Mouse (Mus musculus): ENCODE measurements around the gene 2010300C02Rik.
"Not testable (repeated sequence)": the region's sequence is repeated elsewhere in the genome, so short reads cannot be mapped to it uniquely, and the experiment has no call there.

Gene 2010300C02Rik

DNA sequence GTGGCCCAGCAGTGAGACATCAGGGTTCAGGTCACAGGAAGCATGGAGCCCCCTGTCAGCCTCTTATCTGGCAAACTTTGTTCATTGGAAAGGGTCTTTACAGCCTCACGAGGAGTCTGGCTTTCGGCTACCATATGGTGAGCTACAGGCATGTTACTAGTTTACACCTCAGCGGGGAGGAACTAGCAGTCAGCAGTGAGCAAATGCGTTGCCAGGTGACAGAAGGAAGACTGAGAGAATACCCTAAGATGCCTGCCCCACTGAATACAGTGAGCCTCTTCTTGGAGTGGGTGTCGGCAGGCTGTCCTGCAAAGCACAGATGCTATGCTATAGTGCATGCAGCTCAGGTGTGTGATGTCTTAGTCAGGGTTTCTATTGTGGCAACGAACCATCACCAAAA is 91.1 kb downstream of the 2010300C02Rik start:
- DNase-seq (ENCODE audit: low spot score in 2 of 2) = no peak

DNA sequence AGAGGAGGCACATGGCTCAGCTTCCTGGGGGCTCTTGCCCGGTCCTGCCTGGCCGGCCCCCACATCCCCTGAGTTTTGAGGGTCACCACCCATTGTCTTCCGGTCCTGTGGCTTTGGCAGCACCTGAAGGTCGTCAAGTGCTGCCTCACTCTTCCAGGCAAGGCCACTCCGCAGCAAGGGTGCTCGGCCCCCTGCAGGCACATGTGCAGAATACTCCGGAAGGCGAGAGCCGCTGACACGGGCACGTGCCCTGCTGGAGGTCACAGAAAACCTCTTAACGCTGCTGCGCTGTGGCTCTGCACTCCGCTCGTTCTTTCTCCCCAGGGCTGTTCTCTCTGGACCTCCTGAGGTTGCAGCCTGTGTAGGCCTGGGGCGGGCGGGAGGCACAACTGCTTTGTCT is 95.7 kb downstream of the 2010300C02Rik start:
- DNase-seq (ENCODE audit: low spot score in 2 of 2) = peak in 1 of 2 experiments; percentile 43

DNA sequence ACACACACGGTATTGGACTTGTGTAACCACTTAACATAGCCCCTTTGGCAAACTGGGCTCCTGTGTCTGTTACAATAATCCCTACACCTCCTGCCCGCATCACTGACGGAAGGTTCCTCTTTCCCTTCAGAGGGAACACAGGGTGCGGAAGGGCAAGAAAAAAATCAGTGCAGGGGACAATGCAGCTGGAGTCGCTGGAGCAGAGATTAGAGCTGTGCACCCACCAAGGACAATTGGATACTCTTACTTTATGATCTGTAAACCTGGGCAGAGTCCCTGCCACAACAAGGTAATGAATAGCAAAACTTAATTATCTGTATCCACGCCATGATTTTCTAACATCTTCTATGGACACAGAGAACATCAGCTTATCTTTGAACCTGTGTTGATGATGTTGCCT is 97.8 kb downstream of the 2010300C02Rik start:
- no peak for DNase-seq (ENCODE audit: low spot score in 2 of 2)

DNA sequence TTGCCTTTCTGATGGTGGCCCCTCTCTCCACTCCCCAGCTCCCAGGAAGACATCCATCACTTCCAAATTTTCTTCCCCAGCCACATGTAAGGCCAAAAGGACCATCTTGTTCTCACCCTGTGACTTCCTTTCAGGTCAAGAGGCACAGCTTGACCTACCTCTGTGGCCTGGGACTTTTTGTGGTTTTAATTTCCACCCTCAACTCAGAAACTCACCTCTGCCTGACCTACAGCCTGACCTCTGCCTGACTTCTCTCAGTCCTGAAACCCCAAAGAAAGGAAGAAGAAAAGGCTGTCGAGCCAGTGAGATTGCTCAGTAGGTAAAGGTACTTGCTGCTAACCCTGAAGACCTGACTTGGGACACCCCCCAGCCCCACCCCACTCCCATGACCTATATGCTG is 100.3 kb downstream of the 2010300C02Rik start:
- DNase-seq (ENCODE audit: low spot score in 2 of 2) = no peak

DNA sequence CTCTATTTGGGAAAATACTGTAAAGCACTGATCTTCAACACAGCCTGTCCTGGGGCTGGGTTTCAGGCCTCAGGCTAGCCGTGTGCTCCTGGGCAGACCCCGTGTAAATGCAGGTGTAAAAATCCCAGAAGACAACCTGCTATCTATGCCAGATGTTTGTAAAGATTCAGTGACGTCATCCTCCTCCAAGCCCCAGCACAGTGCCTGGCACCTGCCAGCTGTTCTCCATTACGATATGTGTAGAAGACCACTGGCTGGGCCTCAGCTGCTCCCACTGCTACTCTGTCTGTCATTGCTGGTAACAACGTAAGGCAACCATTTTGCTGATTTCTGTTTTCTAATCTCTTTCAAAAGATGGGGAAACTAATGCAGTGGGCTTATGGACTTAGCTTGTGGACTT is 102.8 kb downstream of the 2010300C02Rik start:
- DNase-seq (ENCODE audit: low spot score in 2 of 2) = no peak

DNA sequence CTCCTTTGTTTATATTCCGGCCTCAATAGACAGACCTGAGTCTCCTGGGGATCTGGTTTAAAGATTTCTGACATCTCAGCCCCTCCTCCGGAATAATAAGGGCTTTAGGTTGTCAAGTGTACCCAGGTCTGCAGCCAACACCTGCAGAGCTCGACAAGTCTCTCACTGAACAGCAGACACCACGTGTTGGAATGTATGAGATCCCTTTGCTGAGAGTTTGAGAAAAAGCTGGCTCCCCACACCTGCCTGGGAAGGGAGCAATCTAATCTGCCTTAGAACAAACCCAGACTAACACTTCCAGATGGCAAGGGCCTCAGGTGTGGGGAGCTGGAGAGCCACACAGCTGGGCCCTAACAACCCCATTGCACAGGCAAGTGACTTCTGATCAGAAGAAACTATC is 103.3 kb downstream of the 2010300C02Rik start:
- DNase-seq (ENCODE audit: low spot score in 2 of 2) = no peak

DNA sequence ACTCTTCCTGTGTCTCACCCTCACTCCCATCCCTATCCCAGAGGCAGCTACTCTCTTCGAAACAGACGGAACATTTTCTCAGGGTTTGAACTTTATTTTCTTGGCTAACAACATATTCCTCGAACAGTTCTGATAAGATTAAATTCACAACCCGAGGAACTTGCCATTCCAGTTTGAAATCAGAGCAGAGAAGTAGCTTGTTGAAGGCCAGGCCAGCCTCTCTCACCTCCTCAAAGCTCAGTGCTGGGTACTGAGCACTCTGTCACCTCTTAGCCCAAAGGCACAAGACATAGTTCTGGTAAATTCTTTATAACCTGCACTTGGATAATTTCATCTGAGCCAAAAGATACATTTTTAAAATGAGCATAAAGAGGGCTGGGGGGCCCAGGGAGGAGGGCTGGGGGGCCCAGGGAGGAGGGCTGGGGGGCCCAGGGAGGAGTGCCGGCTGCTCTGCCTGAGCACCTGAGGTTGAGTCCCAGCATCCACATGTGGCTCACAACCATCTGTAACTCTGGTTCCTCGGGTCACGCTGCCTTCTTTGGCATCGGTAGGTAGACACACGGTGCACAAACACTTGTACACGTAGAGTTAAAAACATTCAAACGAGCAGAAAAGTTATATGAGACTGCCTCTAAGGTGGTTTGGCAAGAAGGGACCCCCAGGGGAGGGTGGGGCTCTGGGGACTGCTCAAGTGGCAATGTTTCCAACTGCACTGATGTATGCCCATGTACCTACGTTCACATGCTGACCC is 104.4 kb downstream of the 2010300C02Rik start:
- no peak for DNase-seq (ENCODE audit: low spot score in 2 of 2)

DNA sequence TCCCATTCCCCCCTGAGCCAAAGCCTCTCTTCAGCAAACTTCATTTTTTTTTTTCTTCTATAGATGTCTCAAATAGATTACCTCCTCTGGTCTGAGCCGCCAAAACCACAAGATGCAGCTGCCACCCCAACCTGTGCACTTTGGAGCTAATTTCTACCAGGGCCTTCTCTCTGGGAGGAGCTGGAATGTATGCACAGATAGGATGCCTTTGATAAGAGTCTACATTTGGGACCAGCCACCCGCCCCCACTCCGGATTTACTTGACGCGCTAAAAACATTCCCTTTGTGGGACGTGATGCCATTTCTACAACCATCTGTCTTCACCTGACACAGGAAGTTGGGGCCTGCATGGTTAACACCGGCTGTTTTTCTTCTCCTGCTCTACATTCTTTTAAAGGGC is 105.0 kb downstream of the 2010300C02Rik start:
- no peak for DNase-seq (ENCODE audit: low spot score in 2 of 2)

DNA sequence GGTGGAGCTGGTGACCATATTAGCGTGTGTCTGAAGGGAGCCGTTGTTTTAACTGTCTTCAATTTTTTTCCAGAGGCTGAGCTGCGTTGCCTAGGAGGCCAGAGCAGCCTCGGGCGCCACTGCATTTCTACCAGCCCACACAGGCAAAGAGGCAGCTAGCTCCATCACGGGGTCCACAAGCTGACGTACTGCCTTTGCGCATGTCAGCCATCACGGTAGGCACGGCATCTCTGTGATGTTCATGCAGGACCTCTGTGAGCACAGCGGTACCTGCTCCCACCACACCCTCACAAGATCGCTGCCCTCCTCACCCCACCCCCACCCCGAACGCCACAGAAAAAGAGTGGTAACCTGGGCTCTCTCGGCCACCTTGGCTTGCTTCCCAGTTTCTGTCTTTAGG is 105.8 kb downstream of the 2010300C02Rik start:
- DNase-seq (ENCODE audit: low spot score in 2 of 2) = no peak

DNA sequence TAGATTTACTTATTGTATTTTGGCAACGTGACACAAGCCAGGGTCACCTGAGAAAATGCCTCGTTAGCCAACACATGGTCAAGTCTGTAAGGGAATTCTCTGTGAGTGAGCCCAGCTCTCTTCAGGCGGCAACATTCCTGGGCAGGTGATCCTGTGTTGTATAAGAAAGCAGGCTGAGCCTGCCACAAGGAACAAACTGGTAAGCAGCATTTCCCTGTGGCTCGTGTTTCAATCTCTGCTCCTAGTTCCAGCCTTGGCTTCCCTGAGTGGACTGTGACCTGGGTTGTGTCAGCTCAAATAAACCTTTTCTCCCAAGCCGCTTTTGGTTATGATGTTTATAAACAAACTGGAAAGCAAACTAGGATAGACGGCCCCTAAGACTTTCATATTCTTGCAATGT is 108.9 kb downstream of the 2010300C02Rik start:
- no peak for DNase-seq (ENCODE audit: low spot score in 2 of 2)

DNA sequence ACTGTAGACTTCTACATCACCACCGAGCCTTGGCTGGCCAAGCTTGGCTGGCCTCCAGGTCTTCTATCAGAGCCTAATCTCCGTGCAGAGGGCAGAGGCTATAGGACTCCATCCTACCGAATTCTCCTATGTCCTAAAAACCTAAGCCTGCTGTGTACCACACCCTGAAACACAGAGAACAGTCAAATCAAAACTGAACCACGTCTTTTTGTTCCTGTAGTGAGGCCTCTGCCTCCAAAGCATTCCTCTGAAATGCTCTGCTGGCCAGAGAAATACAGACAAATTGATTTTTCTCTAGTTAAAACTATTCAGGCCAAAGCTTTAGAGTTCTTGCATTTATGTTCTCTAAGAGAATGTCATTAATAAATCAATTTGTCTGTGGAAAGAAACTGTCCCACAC is 109.6 kb downstream of the 2010300C02Rik start:
- no peak for DNase-seq (ENCODE audit: low spot score in 2 of 2)

DNA sequence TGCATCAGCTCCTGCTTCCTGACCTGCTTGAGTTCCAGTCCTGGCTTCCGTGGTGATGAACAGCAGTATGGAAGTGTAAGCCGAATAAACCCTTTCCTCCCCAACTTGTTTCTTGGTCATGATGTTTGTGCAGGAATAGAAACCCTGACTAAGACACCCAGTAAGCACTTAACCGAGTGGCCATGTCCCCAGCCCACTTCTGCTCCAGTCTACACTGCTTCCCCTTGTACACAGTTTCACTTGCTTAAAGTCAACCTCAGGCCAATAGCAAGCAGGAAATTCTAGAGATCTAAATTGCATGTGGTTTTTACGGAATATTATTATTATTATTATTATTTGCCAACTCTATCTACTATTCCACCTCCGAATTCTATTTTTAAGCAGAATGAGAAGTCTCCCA is 114.2 kb downstream of the 2010300C02Rik start:
- DNase-seq (ENCODE audit: low spot score in 2 of 2) = not testable (repeated sequence)

DNA sequence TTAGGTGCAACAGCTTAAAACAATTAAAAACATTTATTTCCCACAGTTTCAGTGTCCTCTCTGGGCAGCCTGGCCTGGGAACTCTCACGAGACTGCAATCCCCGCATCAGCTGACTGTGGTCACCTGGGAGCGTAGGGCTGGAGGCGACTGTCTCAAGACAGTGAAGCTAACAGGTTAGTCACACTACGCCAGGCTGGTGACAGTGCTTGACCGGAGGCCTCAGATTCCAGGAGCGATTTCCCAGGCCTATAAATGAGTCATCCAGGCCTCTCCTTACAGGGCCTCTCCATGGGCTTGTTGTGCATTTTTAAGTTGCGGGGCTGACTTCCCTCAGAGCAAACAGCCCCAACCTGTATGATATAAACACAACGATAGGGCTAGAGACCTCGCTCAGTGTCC is 116.7 kb downstream of the 2010300C02Rik start:
- DNase-seq (ENCODE audit: low spot score in 2 of 2) = no peak

DNA sequence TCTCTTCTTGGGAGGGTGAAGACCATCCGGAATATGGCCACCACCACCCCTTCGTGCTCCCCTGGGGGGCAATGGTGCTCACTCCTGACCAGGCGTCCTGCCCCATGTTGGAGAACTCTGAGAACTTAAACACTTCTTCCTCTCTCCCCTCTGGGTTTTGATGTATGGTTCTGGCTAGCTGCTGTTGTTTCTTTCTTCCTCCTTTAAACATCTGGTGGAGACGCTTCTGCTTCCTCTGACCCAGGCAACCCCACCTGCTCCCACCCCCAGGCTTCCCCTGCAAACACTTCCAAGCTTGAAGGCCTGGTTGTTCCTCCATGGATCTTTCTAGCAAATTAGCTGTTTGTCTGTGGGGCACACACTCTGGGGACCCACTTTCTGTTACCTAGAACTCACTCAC is 117.6 kb downstream of the 2010300C02Rik start:
- no peak for DNase-seq (ENCODE audit: low spot score in 2 of 2)

DNA sequence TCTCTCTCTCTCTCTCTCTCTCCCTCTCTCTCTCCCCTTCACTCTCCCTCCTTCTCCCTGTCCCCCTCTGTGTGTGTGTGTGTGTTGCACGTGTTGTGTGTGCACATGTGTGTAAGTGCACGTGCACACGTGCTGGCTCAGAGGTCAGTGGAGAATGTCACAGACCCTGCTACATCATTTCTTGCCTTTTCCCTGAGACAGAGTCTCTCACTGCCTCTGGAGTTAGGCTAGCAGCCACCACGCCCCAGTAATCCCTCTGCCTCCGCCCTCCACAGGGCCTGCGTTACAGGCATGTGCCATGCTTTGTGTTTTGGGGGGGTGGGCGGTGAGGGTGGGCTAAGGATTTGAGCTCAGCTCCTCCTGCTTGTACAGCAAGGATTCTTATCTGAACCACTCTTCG is 118.4 kb downstream of the 2010300C02Rik start:
- DNase-seq (ENCODE audit: low spot score in 2 of 2) = no peak

DNA sequence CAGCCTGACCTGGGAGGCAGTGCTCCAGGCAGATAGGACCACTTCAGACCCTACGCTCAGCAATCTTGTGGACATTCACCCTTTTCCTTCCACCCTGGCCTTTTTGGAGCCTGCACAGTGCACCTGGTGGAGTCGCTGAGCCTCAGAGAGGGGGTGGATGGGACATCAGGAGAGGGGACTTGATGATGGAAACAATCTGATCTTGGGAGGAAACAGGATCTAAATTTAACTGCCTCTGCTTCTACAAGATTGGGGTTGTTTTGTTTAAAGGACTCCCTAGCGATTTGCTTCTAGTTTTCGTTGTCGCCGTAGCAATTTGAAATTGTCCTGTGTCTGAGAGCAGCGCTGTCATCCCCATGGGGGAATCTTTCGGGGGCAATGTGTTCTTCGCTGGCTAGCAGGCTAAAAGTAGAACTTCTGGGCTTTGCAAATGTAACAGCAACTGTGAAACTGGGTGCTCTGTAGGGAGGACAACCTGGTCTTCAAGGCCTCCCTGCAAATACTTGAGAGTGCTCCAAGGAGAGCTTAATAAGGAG is 119.2 kb downstream of the 2010300C02Rik start:
- no peak for DNase-seq (ENCODE audit: low spot score in 2 of 2)

DNA sequence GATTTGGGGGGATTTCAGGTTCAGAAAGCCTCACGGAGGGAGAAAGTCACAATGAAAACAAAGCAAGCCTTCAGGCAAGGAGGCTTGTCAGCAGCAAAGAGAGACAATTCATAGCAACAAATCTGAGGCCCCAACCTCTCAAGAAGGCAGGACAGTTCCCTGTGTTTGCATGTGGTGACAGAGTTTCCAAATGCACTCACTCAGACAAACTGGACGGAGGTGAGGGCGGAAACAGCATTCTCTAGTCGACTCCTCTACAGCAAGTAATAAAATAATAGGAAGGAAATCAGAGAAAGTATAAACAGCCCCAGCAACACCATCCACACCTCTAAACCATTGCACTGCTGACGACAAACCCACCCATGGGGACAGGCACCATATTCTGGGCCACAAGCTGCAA is 120.9 kb downstream of the 2010300C02Rik start:
- DNase-seq (ENCODE audit: low spot score in 2 of 2) = no peak

DNA sequence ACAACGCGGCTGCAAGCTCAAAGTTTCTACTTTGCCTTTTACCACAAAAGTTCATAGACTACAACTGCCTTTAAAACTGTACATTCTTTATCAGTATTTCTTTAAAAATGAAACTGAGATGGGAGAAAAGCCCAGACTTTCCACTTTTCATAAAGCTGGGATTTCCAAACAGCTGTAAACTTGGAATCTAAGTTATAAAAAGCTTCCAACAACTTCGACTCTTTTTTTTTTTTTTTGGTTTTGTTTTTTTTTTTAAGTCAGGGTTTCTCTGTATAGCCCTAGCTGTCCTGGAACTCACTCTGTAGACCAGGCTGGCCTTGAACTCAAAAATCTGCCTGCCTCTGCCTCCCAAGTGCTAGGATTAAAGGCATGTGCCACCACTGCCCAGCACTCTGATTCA is 125.1 kb downstream of the 2010300C02Rik start:
- DNase-seq (ENCODE audit: low spot score in 2 of 2) = not testable (repeated sequence)

DNA sequence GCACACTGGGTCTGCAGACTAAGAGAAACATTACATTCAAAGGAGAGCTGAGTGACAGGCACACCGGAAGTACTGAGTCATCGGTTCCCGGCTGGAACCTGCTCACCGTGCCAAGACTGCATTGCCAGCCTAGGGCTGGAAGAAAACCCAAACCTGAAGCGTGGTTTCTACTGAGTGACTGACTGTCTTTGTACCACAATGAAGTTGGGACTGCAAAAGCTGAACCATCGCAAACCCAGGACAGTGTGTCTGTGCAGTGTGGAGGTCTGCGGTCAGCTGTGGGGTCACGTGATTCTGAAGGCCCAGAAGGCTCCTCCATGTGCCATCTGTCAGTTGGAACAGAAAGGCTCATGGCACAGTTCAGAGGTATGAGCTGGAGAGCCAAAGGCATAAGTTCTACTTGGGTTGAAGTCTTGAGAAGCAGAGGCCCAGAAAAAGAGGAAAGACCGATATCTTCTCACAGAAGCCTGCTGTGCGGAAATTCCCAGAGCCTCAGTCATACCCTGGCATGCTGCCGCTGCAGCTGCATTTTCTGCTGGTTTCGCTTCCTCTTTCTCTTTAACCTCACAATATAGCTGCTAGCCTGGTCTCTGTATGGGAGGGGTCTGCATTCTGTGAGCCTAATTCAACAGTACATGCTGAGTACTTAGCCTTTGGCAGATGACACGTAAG is 133.9 kb downstream of the 2010300C02Rik start:
- peak; percentile 19 to 69 for DNase-seq (ENCODE audit: low spot score in 2 of 2)

DNA sequence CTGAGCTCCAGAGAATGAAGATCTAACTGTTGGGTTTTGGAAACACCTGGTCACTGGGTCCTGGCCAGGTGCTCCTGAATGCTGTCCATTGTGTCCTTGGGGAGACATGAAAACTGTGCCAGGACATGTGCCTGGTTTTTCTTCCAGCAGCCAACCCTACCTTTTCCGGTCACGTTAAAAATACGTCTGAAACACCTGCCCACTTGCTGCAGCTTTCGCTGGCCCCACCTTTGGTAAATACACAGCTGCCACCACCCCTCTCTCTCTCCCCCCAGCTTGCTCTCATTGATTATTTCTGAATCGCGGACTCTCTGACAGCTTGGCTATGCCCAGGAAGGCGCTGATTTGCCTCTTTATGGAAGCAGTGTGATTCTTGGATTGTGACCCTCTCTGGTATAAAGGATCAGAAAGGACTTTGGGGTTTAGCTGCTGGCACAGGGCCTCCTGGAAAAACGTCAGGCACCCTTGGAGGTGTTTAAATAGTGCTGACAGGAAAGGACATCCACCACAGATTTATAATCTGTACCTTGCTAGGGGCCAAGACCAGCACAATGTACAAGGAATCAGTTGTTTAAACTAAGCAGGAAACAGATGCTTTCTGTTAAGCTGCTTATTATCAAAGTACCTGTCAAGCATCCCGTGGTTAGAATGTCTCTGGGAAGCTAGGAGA is 136.0 kb downstream of the 2010300C02Rik start:
- no peak for DNase-seq (ENCODE audit: low spot score in 2 of 2)

DNA sequence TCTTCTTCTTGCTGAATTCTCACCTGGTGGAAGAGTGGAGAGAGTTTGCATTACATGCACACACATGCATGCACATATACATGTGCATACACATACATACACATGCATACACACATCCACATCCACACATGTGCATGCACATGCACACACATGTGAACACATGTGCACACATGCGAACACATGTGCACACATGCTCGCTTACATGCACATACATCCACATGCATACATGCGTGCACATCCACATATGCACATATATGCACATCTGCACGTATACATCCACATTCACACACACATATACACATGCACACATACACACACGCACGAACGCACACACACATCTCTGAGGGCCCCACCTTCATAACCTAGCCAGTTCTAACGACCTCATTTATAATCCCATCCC is 136.7 kb downstream of the 2010300C02Rik start:
- no peak for DNase-seq (ENCODE audit: low spot score in 2 of 2)

DNA sequence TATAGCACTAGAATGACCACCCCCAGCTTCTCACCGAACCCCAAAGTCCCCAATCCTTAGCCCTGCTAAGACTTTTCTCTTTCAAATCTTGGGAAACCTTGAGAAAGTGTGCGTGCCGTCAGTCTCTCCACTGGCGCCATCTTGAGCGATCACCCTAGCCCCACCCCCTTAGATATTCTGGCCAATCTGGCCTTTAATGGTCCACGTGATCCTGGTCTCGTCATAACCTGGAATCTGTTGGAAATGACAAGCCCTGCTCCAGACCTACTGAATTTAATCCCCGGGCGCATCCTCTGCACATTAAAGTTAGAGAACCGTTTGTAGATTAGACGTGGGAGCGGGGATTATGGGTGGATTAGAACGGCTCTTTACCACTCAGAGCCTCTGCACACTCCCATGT is 140.2 kb downstream of the 2010300C02Rik start:
- DNase-seq (ENCODE audit: low spot score in 2 of 2) = no peak
